Mouse (Mus musculus): ENCODE data around the gene Fam57b.

DNA sequence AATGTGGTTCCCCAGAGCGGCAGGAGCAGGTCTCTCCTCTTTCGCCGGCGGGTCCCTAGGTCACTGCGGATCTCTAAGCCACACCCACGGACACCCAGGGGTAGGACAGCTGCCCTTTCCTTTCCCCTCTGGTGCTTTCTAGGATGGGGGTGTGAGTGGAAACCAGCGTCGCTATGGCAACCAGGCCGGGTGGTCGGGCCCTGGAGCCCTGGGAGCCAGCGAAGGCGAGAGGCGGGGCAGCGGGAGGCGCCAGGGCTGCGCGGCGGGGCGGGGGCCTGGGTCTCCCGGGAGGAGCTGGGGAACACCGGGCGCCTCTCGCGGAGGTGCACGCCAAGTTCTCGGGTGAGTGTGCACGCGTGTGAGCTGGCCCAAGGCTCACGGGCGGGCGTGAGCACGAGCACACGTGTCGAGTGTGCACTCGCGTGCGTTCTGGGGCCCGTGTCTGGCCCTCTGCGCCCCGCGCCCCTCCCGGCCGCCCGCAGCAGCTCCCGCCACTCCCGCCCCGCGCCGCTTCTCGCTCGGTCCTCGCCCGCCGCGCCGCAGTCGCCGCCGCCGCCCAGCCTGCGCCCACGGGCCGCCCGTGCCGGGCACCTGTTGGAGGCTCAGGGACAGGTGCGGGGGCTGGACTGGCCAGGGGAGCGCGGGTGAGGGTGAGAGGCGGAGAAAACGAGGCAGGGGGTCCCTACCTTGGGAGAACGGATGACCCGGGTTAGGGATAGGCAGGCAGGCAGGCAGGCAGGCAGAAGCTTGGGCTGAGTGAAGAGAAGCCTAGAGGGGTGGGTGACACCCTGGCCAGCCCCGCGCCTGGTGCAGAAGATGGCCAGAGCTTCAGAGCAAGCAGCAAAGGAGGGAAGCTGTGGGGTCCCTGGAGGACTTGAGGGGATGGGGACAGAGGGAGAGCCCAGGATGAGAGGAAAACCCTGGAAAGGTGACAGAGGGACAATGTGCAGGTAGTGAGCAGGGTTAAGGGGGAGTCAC, 50.2 kb downstream of the Fam57b start:
- no peak for TF ChIP-seq CTCF (IDR thresholded peaks at IDR 0.05; ENCODE audit: control insufficient read depth, insufficient read depth, insufficient replicate concordance, low read depth, low read length)
- TF ChIP-seq POLR2A (IDR thresholded peaks at IDR 0.05; ENCODE audit: control insufficient read depth, low read depth, low read length): no peak

Measured in testis, adult 2 months (tissue).